Mouse (Mus musculus): Measurements from ENCODE around the gene Wnt2b. TPM values are rescaled to one million over a fixed set of nuclear protein-coding genes. Genes with fewer than 3 reads are reported as not detected.

Gene Wnt2b
- polyA plus RNA-seq, 1 experiment, result not detected

DNA sequence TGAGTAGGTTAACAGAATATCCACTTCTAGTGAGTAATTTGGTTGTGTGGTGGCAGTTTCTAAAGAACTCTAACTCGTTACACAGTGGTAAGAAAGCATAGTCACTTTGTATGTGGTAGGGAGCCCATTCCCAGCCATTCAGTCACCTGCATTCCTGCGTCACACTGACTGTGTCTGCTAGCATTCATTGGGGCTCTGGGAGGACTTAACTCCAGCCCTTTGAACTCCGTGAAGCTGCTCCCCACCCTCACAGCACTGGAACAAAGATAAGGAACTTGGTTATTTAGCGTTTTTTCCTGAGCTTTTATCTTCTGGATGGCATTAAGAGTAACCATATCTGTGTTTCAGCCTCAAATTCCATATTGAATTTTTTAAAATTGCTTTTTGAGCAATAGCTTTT lies 23.4 kb downstream of the Wnt2b start:
- TF ChIP-seq TAL1 (IDR thresholded peaks at IDR 0.05; ENCODE audit: low read length) (no peak), GATA1 (IDR thresholded peaks at IDR 0.05; ENCODE audit: low read length) (no peak)
- Histone ChIP-seq H3K4me3 (replicated peaks) (no peak overlapping the region), H3K36me3 (ENCODE audit: control insufficient read depth) (peaks cover 3% of the 10 kb centered on the region; the same call in 1 of the 2 replicates)

DNA sequence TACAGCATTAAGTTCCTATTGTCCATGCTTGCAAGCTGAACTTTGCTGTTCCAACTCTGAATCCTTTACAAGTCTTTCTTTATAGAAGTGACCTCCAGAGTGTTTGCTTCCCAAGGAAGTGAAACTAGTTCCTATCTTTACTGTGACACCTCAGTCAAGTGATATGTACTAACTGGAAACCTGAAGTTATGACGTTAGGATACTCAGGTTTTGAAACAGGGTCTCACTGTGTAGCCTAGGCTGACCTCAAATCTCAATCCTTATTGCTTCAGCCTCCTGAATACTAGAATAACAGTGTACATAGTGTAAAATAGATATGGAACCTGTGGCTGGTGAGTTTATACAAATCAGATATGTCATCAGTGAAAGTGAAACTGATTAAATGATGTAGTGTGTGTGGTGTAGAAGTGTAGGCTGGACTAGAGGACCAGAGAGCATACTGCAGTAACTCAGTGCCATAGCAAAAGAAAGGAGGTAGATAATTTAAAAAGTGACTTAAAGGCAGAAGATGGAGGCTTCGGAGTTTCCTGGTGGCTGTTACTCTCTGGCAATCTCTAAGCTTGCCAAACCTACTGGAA lies 23.9 kb downstream of the Wnt2b start:
- no peak for TF ChIP-seq TAL1 (IDR thresholded peaks at IDR 0.05; ENCODE audit: low read length)
- no peak for TF ChIP-seq GATA1 (IDR thresholded peaks at IDR 0.05; ENCODE audit: low read length)
- Histone ChIP-seq H3K4me3 (replicated peaks) (no peak overlapping the region), H3K4me1 (ENCODE audit: control insufficient read depth) (peaks cover 2% of the 10 kb centered on the region), H3K36me3 (ENCODE audit: control insufficient read depth) (peaks cover 3% of the 10 kb centered on the region; the same call in 1 of the 2 replicates), H3K27me3 (ENCODE audit: control insufficient read depth) (no peaks in the 10 kb centered on the region), H3K9me3 (ENCODE audit: control insufficient read depth, low read length) (no peaks in the 10 kb centered on the region)

More for the DNA sequence above, 23.4 kb downstream of the Wnt2b start:
- Histone ChIP-seq H3K9me3 (ENCODE audit: control insufficient read depth, low read length) (no peaks in the 10 kb centered on the region), H3K4me1 (ENCODE audit: control insufficient read depth) (peaks cover 2% of the 10 kb centered on the region), H3K27me3 (ENCODE audit: control insufficient read depth) (no peaks in the 10 kb centered on the region)

DNA sequence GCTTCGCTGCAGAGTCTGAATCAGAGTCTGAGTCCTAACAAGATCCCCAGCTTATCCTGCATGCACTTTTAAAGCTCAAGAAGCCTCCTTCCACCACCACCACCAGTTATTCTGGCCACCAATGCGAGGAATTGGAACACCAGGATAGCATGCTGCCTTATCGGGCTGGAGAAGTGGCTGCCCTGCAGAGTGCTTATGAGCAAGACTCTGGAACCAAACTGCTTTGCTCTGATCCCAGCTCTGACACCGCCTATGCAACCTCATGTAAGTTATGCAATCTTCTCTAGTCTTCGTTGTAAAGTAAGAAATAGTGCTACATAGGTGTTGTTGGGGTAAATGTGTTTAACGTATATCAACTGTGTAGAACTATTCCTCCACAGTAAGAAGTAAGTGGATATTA lies 32.3 kb downstream of the Wnt2b start:
- no peaks in the 10 kb centered on the region for H3K4me1 ChIP-seq (ENCODE audit: control insufficient read depth)
- peaks cover 20% of the 10 kb centered on the region for H3K36me3 ChIP-seq (ENCODE audit: control insufficient read depth)
- H3K9me3 ChIP-seq (ENCODE audit: control insufficient read depth, low read length), result no peaks in the 10 kb centered on the region
- no peak overlapping the region for H3K4me3 ChIP-seq (replicated peaks)
- H3K27me3 ChIP-seq (ENCODE audit: control insufficient read depth), result no peaks in the 10 kb centered on the region
- TF ChIP-seq TAL1 (IDR thresholded peaks at IDR 0.05; ENCODE audit: low read length) (no peak), GATA1 (IDR thresholded peaks at IDR 0.05; ENCODE audit: low read length) (no peak)

DNA sequence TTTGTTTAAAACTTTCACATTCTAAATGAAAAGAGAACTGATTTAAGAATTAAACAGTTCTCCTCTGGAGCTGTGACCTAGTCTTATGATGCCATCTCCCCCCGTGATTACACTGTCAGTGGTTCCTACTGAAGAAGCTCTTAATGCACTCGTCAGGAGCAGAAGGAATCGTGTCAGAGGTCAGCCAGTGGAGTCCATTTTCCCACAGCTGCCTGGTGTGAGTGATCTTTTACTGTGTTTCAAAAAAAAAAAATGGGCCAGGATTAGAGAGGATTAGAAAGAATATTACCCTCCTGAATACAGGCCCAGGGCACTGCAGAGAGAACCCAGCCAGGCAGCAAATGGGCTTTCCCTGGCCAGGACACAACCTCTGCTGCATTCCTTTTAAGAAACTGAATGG lies 46.7 kb downstream of the Wnt2b start:
- H3K9me3 ChIP-seq (ENCODE audit: control insufficient read depth, low read length), result no peaks in the 10 kb centered on the region
- H3K27me3 ChIP-seq (ENCODE audit: control insufficient read depth), result no peaks in the 10 kb centered on the region
- no peak overlapping the region for H3K4me3 ChIP-seq (replicated peaks)
- H3K36me3 ChIP-seq (ENCODE audit: control insufficient read depth), result peaks cover 11% of the 10 kb centered on the region
- TF ChIP-seq TAL1 (IDR thresholded peaks at IDR 0.05; ENCODE audit: low read length) (no peak), GATA1 (IDR thresholded peaks at IDR 0.05; ENCODE audit: low read length) (no peak)
- no peaks in the 10 kb centered on the region for H3K4me1 ChIP-seq (ENCODE audit: control insufficient read depth)

DNA sequence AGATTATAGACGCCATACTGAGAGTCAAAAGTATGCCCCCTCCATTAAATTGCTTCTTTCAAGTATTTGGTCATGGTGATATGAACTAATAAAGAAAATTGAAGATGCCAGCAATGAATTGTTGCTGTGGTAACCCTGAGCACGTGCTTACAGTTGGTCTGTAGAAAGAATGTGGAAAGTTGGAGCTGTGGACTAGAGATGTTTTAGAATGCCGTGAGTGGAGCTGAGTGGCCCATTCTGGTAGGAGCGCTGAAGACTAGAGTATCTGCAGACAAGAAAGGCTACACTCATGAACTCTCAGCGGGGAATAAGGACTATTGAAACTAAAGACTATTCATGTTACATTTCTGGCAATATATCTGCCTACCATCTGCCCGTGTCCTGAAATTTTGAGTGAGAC lies 52.5 kb downstream of the Wnt2b start:
- no peak overlapping the region for H3K4me3 ChIP-seq (replicated peaks)
- peaks cover 17% of the 10 kb centered on the region for H3K36me3 ChIP-seq (ENCODE audit: control insufficient read depth)
- no peaks in the 10 kb centered on the region for H3K27me3 ChIP-seq (ENCODE audit: control insufficient read depth)
- no peak for TF ChIP-seq GATA1 (IDR thresholded peaks at IDR 0.05; ENCODE audit: low read length)
- TF ChIP-seq TAL1 (IDR thresholded peaks at IDR 0.05; ENCODE audit: low read length), result no peak
- H3K4me1 ChIP-seq (ENCODE audit: control insufficient read depth), result no peaks in the 10 kb centered on the region
- no peaks in the 10 kb centered on the region for H3K9me3 ChIP-seq (ENCODE audit: control insufficient read depth, low read length)

DNA sequence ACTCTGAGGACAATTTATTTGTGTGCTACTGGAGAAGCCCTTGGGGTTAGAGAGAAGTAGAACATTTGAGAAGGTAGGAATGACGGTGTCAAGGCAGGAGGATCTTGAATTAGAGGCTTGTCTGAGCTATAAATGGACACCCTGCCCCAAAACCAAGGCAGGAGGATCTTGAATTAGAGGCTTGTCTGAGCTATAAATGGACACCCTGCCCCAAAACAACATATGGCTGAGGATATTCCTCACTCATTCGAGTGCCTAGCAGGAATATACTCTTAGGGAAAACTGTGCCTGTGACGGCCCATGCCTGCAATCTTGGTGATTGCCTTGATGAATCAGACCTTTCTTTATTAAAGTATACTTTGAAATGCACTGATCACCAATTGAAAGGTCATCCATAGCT lies 55.7 kb downstream of the Wnt2b start:
- H3K27me3 ChIP-seq (ENCODE audit: control insufficient read depth), result no peaks in the 10 kb centered on the region
- no peak overlapping the region for H3K4me3 ChIP-seq (replicated peaks)
- no peaks in the 10 kb centered on the region for H3K4me1 ChIP-seq (ENCODE audit: control insufficient read depth)
- H3K9me3 ChIP-seq (ENCODE audit: control insufficient read depth, low read length), result no peaks in the 10 kb centered on the region
- TF ChIP-seq GATA1 (IDR thresholded peaks at IDR 0.05; ENCODE audit: low read length) (no peak), TAL1 (IDR thresholded peaks at IDR 0.05; ENCODE audit: low read length) (no peak)
- peaks cover 14% of the 10 kb centered on the region for H3K36me3 ChIP-seq (ENCODE audit: control insufficient read depth)

DNA sequence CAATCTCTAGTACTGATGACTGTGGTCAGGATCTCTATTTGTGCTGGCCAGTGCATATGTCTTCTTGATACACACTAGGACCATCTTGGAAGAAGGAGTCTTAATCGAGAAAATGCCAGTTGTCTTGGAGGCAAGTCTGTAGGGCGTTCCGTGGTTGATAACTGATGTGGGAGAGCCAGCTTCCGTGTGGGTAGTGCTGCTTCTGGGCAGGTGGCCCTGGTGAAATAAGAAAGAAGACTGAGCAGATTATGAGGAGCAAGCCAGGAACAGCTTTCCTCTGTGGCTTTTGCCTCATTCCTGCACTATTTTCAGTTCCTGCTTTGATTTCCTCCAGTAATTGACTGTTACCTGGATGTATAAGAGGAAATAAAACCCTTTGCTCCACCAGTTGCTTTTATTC lies 56.3 kb downstream of the Wnt2b start:
- H3K36me3 ChIP-seq (ENCODE audit: control insufficient read depth), result peaks cover 11% of the 10 kb centered on the region
- H3K9me3 ChIP-seq (ENCODE audit: control insufficient read depth, low read length), result no peaks in the 10 kb centered on the region
- TF ChIP-seq GATA1 (IDR thresholded peaks at IDR 0.05; ENCODE audit: low read length), result no peak
- no peak for TF ChIP-seq TAL1 (IDR thresholded peaks at IDR 0.05; ENCODE audit: low read length)
- H3K4me3 ChIP-seq (replicated peaks), result no peak overlapping the region
- no peaks in the 10 kb centered on the region for H3K27me3 ChIP-seq (ENCODE audit: control insufficient read depth)
- H3K4me1 ChIP-seq (ENCODE audit: control insufficient read depth), result no peaks in the 10 kb centered on the region

DNA sequence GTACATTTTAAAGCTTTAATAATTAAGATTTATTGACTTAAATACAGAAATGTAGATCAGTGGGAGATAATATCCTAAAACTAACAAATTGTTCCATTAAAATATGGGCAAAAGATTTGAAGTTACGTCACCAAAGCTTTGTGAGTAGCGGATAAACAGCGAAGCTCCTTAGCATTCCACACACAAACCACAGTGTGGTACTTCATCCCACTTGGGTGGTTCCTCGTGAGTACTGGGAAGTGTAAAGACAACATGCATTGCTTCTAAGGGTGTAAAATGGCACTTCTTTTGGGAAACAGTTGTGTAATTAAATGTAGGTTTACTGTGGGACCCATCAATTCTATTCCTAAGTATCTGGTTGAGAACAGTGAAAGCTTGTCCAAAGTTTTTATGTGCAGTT lies 60.6 kb downstream of the Wnt2b start:
- no peak overlapping the region for H3K4me3 ChIP-seq (replicated peaks)
- no peaks in the 10 kb centered on the region for H3K4me1 ChIP-seq (ENCODE audit: control insufficient read depth)
- no peaks in the 10 kb centered on the region for H3K9me3 ChIP-seq (ENCODE audit: control insufficient read depth, low read length)
- no peak for TF ChIP-seq TAL1 (IDR thresholded peaks at IDR 0.05; ENCODE audit: low read length)
- TF ChIP-seq GATA1 (IDR thresholded peaks at IDR 0.05; ENCODE audit: low read length), result no peak
- H3K36me3 ChIP-seq (ENCODE audit: control insufficient read depth), result peaks cover 30% of the 10 kb centered on the region
- no peaks in the 10 kb centered on the region for H3K27me3 ChIP-seq (ENCODE audit: control insufficient read depth)

DNA sequence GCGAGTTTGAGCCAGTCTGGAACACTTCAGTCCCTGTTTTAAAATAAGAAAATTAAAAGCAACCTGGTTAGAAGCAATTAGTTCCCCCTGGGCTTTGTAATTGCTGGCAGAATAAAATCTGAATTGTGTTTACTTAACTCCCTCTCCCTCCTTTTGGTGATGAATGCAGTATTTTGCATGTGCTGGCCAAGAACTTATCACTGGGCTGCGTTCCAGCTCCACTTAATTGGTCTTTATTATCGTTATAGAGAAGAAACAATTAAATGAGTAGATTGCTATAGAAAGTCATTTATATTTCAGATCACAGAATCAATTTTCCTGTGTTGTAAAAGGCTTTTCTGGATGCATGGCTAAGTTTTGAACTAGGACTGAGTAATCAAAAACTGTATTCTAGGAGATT lies 65.6 kb downstream of the Wnt2b start:
- H3K9me3 ChIP-seq (ENCODE audit: control insufficient read depth, low read length), result no peaks in the 10 kb centered on the region
- H3K4me1 ChIP-seq (ENCODE audit: control insufficient read depth), result no peaks in the 10 kb centered on the region
- no peaks in the 10 kb centered on the region for H3K27me3 ChIP-seq (ENCODE audit: control insufficient read depth)
- no peak for TF ChIP-seq TAL1 (IDR thresholded peaks at IDR 0.05; ENCODE audit: low read length)
- TF ChIP-seq GATA1 (IDR thresholded peaks at IDR 0.05; ENCODE audit: low read length), result no peak
- no peak overlapping the region for H3K4me3 ChIP-seq (replicated peaks)
- peaks cover 43% of the 10 kb centered on the region for H3K36me3 ChIP-seq (ENCODE audit: control insufficient read depth)

Other genes starting within 250 kb of the Wnt2b start
- gene Ppm1j, start 180.9 kb downstream of the Wnt2b start, polyA plus RNA-seq (2012), result not detected in 2 replicates
- not detected in 2 replicates for gene Fam19a3, start 180.1 kb downstream of the Wnt2b start, polyA plus RNA-seq (2012)
- gene Rhoc, start 173.5 kb downstream of the Wnt2b start, polyA plus RNA-seq (2012), result 0.24 and 0.47 TPM in 2 replicates
- gene Mov10, start 143.4 kb downstream of the Wnt2b start, polyA plus RNA-seq (2012), result 0.85 and 1.0 TPM in 2 replicates
- 0.43 and 0.44 TPM in 2 replicates for gene St7l, start 97.9 kb downstream of the Wnt2b start, polyA plus RNA-seq (2012)
- 0.49 and 0.54 TPM in 2 replicates for gene Capza1, start 97.4 kb downstream of the Wnt2b start, polyA plus RNA-seq (2012)
- 0.01 TPM in 1 of 2 replicates, not detected in the other for gene Cttnbp2nl, start 91.2 kb upstream of the Wnt2b start, polyA plus RNA-seq (2012)
- not detected in 2 replicates for gene 4930564D02Rik, start 104.9 kb upstream of the Wnt2b start, polyA plus RNA-seq (2012)

Data from erythroblast, embryonic 14.5 days (primary cell).